Mouse (Mus musculus) monocyte, adult 59 days (primary cell): Measurements from ENCODE around the gene Med12. TPM values are rescaled to one million over a fixed set of nuclear protein-coding genes. Genes with fewer than 3 reads are reported as not detected.

Experiments used
- total RNA-seq, 2 experiments: library from RNA; stranded (reverse); gene quantifications; one replicate each; pipeline ENCODE4 v1.2.4; 2023

Med12 gene
- 100 to 1,000 TPM in 1 of 2 experiments, 10 to 100 TPM in 1; 96.4 to 106 TPM for total RNA-seq

GRCm38 (mm10) chrX:101273875-101274738 is at the start of gene Med12:
Gene Med12 (plus strand): TSS chrX:101274030.

GRCm38 (mm10) chrX:101253952-101254729 is 19.7 kb upstream of the Med12 start, which contains the start of gene Foxo4:
Gene Foxo4 (plus strand): TSS chrX:101254528.

GRCm38 (mm10) chrX:101263892-101264291 is 9.9 kb upstream of the Med12 start, which contains the start of gene Gm614:
Gene Gm614 (minus strand): TSS chrX:101263992.

GRCm38 (mm10) chrX:101268025-101268754 is 5.6 kb upstream of the Med12 start, which contains the start of gene Il2rg:
Gene Il2rg (minus strand): TSS chrX:101268255.

GRCm38 (mm10) chrX:101268755-101269124 is 5.1 kb upstream of the Med12 start, which contains the start of gene Gm20489:
Gene Gm20489 (minus strand): TSS chrX:101269023.

GRCm38 (mm10) chrX:101299055-101299454 is 25.2 kb downstream of the Med12 start, which contains the start of gene Nlgn3:
Gene Nlgn3 (plus strand): TSS chrX:101299168.

Other genes starting within 250 kb of the Med12 start
- gene Tex11, start 214.4 kb upstream of the Med12 start, total RNA-seq, result not detected
- not detected for gene Slc7a3, start 188.0 kb upstream of the Med12 start, total RNA-seq
- 10 to 100 TPM; 38.0 to 39.1 TPM for gene Snx12, start 51.5 kb upstream of the Med12 start, total RNA-seq
- 10 to 100 TPM; 29.8 to 31.4 TPM for gene Foxo4, start 19.5 kb upstream of the Med12 start, total RNA-seq
- gene Gm614, start 10.0 kb upstream of the Med12 start, total RNA-seq, result 10 to 100 TPM; 11.3 to 11.6 TPM
- 100 to 1,000 TPM; 204 to 231 TPM for gene Il2rg, start 5.8 kb upstream of the Med12 start, total RNA-seq
- gene Gm20489, start 5.0 kb upstream of the Med12 start, total RNA-seq, result not detected
- not detected for gene Nlgn3, start 25.1 kb downstream of the Med12 start, total RNA-seq
- gene Gjb1, start 102.3 kb downstream of the Med12 start, total RNA-seq, result not detected
- 10 to 100 TPM; 24.2 to 26.7 TPM for gene Zmym3, start 146.8 kb downstream of the Med12 start, total RNA-seq
- 100 to 1,000 TPM; 173 to 190 TPM for gene Nono, start 155.3 kb downstream of the Med12 start, total RNA-seq
- gene Itgb1bp2, start 175.1 kb downstream of the Med12 start, total RNA-seq, result under 1 TPM; 0.71 to 0.91 TPM